Mouse (Mus musculus) intestine, postnatal 0 days (tissue): ENCODE measurements around the gene Zfp991. TPM values are rescaled to one million over a fixed set of nuclear protein-coding genes. Genes with fewer than 3 reads are reported as not detected.
"Not testable (repeated sequence)": the region's sequence is repeated elsewhere in the genome, so short reads cannot be mapped to it uniquely, and the experiment has no call there.

Experiments
- ATAC-seq: fragments of 200-750 bp; cut with Nextera tagmentation; 2 replicates; pipeline ENCODE4 v1.8.0; 2017; ENCODE audit warnings: mild to moderate bottlenecking, moderate TSS enrichment, moderate library complexity
- H3K27ac ChIP-seq: fragments of 300-500 bp; sonication (generic); 2 replicates; pipeline ENCODE4 v1.5.1; 2014; ENCODE audit warnings: mild to moderate bottlenecking, low read depth, low read length, moderate library complexity
- H3K27me3 ChIP-seq: fragments of 300-500 bp; sonication (generic); replicated peaks from 2 replicates; pipeline ENCODE4 v1.6.1; 2014; ENCODE audit warnings: low read length, mixed read lengths; ENCODE audit not compliant: control insufficient read depth, insufficient read depth
- H3K36me3 ChIP-seq: fragments of 300-500 bp; sonication (generic); 2 replicates; pipeline ENCODE4 v1.6.1; 2014; ENCODE audit warnings: mild to moderate bottlenecking, moderate library complexity; ENCODE audit not compliant: control insufficient read depth, insufficient read depth
- H3K4me1 ChIP-seq: fragments of 300-500 bp; sonication (generic); replicated peaks from 2 replicates; pipeline ENCODE4 v1.6.1; 2014; ENCODE audit warnings: antibody characterized with exemption, low read length, mixed read lengths; ENCODE audit not compliant: control insufficient read depth, insufficient read depth
- H3K4me2 ChIP-seq: fragments of 300-500 bp; sonication (generic); replicated peaks from 2 replicates; pipeline ENCODE4 v1.6.1; 2014; ENCODE audit warnings: low read depth, mild to moderate bottlenecking, moderate library complexity
- H3K4me3 ChIP-seq: fragments of 300-500 bp; sonication (generic); 2 replicates; pipeline ENCODE4 v1.5.1; 2014; ENCODE audit warnings: low read depth, low read length
- H3K9ac ChIP-seq: fragments of 300-500 bp; sonication (generic); 2 replicates; pipeline ENCODE4 v1.6.1; 2014; ENCODE audit warnings: mild to moderate bottlenecking, low read depth, low read length
- H3K9me3 ChIP-seq: fragments of 300-500 bp; sonication (generic); 2 replicates; pipeline ENCODE4 v1.6.1; 2016; ENCODE audit warnings: mixed run types; ENCODE audit not compliant: control insufficient read depth
- WGBS: fragments of 180-500 bp; shearing (Covaris S2); extraction: QIAGEN DNeasy Blood & Tissue Kit; methylation state at CpG from one replicate; pipeline ENCODE4 v1.1.7; 2014; 5-methylcytosine and 5-hydroxymethylcytosine counted together
- polyA plus RNA-seq: library from polyadenylated mRNA; unstranded; fragments of >200 nt; fragmentation: Nextera tagmentation; extraction: Ambion mirVana; gene quantifications from 2 replicates; pipeline ENCODE4 v1.2.1, GENCODE M21; 2015

Gene Zfp991
- polyA plus RNA-seq, 1 experiment from 2014 or later, result 9.1 TPM

DNA sequence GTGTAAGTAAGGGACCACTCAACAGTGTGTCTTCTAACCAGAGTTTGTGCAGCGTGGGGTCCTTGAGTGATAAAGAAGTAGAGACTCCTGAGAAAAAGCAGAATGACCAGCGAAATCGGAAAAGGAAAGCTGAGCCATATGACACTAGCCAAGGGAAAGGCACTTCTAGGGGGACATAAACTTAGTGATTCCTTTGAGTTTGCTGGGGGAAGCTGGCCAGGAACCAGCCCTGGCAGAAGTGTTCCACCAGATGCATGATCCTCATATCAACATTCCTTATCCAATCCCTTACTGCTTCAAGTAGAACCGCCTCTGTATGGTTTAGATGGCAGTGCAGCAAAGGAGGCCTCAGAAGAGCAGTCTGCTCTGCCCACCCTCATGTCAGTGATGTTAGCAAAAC lies 6.5 kb upstream of the Zfp991 start:
- not testable (repeated sequence) for H3K27me3 ChIP-seq

DNA sequence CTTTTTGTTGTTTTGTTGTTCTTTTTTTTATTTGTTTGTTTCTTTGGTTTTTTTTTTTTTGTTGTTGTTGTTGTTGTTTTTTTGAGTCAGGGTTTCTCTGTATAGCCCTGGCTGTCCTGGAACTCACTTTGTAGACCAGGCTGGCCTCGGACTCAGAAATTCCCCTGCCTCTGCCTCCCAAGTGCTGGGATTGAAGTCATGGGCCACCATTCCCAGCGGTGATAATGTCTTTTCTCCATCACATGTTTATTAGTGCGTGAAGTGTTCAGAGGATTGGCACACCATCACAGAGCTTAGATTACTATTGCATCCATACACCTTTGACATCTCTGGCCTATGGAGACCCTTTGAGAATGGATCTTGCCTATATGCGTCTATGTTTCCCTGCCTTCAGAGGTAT lies 6.0 kb upstream of the Zfp991 start:
- not testable (repeated sequence) for H3K36me3 ChIP-seq, H3K4me3 ChIP-seq, H3K4me1 ChIP-seq, H3K27me3 ChIP-seq, H3K4me2 ChIP-seq, H3K9ac ChIP-seq, ATAC-seq, H3K27ac ChIP-seq, H3K9me3 ChIP-seq
- 89% methylated on average over 4 of the region's 4 CpGs for WGBS

More for the DNA sequence above, 6.5 kb upstream of the Zfp991 start:
- not testable (repeated sequence) for H3K9me3 ChIP-seq, H3K27ac ChIP-seq, H3K36me3 ChIP-seq, H3K9ac ChIP-seq, ATAC-seq, H3K4me1 ChIP-seq
- WGBS, result 31% methylated on average over 4 of the region's 4 CpGs
- Histone ChIP-seq H3K4me2 (peak overlapping the region; percentile 75), H3K4me3 (peak overlapping the region; percentile 53)

DNA sequence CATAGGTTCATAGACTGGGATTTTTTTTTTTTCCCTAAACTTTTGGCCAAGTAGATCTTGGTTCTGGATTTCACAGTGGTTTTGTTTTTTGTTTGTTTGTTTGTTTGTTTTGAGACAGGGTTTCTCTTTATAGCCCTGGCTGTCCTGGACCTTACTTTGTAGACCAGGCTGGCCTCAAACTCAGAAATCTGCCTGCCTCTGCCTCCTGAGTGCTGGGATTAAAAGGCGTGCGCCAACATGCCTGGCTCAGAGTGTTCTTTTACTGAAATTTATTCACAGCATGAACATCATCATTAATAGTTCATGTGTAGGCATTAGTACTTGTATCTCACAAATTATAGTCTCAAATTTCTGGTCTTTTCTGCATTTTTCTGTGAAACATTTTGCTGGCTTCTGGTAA lies 5.4 kb upstream of the Zfp991 start:
- not testable (repeated sequence) for H3K4me3 ChIP-seq, H3K27me3 ChIP-seq, H3K27ac ChIP-seq, ATAC-seq, H3K4me1 ChIP-seq, H3K9me3 ChIP-seq, H3K4me2 ChIP-seq, H3K36me3 ChIP-seq, H3K9ac ChIP-seq
- 75% methylated on average over 2 of the region's 2 CpGs for WGBS

DNA sequence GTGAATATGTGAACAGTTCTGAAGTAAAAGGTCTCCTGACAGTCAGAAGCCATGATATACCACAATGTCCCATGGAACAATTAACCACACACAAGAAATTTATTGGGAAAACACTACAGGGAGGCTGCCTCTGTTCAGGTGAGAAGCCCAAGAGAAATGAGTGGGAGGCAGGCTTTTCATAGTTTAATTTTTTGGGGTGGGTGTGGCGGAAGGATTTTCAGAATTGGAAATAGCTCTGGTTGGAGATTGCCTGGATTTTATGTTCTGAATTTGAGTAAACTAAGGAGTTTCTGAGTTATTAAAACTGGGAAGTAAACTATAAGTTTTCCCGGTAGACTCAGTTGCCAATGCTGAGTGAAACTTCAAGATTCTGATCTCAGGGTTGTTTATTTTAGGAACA lies 4.7 kb upstream of the Zfp991 start:
- not testable (repeated sequence) for ATAC-seq, H3K9ac ChIP-seq, H3K4me2 ChIP-seq, H3K27ac ChIP-seq, H3K36me3 ChIP-seq, H3K27me3 ChIP-seq, H3K4me3 ChIP-seq, H3K4me1 ChIP-seq, H3K9me3 ChIP-seq
- 82% methylated on average over 2 of the region's 2 CpGs for WGBS

DNA sequence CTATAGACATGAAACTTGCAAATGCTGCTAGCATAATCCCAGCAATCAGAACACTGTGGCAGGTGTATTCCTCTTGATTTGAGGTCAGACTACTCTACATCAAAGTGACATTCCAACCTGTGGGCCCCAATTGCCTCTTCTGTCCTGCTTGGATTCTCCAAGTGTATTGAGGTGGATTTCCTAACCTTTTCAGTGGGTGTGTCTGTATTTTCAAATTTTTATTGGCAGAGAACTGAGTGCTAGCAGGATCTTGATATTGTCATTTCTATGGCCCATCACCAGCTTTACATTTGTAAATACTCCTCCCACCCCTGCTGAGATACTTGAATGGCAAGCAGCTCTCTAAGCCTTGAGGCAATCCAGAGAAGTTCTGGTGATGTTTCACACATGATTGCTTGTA lies 3.7 kb upstream of the Zfp991 start:
- not testable (repeated sequence) for H3K4me2 ChIP-seq, H3K27ac ChIP-seq, H3K36me3 ChIP-seq, H3K27me3 ChIP-seq, H3K4me3 ChIP-seq, ATAC-seq, H3K9ac ChIP-seq, H3K9me3 ChIP-seq, H3K4me1 ChIP-seq

DNA sequence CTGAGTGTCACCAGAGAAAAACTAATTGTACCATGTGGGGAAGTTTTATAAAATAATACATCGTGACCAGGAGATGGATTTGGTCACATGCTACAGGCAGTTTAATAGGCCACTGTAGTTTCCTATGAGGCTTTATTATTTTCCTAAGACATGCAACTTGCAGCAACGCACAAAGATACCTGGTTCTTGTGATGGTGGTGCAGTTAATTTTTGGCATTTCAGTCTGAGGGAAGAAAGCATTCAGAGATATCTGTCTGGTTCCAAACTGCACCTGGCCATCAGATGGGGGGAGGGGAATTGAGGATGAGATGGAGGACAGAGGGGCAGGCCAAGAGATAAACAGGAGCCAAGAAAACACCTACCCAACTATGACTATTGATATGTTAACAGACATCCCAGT lies 1.8 kb downstream of the Zfp991 start:
- not testable (repeated sequence) for H3K9ac ChIP-seq, H3K9me3 ChIP-seq, H3K36me3 ChIP-seq, H3K4me3 ChIP-seq, H3K4me2 ChIP-seq, ATAC-seq, H3K27me3 ChIP-seq, H3K27ac ChIP-seq, H3K4me1 ChIP-seq
- WGBS, result 51% methylated on average over 2 of the region's 2 CpGs

DNA sequence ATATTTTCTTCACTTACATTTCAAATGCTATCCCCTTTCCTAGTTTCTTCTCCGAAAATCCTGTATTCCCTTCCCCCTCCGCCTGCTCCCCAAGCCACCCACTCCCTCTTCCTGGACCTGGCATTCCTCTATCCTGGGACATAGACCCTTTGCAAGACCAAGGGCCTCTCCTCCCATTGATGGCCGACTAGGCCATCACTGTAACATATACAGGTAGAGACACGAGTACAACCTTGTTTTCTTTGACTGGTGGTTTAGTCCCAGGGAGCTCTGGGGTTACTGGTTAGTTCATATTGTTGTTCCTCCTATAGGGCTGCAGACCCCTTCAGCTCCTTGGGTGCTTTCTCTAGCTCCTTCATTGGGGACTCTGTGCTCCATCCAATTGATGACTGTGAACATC lies 9.9 kb downstream of the Zfp991 start:
- not testable (repeated sequence) for H3K27me3 ChIP-seq, H3K4me2 ChIP-seq, H3K36me3 ChIP-seq, H3K4me1 ChIP-seq, H3K27ac ChIP-seq, H3K4me3 ChIP-seq, H3K9me3 ChIP-seq, H3K9ac ChIP-seq
- WGBS, result 76% methylated on average over 4 of the region's 4 CpGs
- ATAC-seq, result 0 out of 2 replicates have a peak, but pooled peaks have one; percentile 41

DNA sequence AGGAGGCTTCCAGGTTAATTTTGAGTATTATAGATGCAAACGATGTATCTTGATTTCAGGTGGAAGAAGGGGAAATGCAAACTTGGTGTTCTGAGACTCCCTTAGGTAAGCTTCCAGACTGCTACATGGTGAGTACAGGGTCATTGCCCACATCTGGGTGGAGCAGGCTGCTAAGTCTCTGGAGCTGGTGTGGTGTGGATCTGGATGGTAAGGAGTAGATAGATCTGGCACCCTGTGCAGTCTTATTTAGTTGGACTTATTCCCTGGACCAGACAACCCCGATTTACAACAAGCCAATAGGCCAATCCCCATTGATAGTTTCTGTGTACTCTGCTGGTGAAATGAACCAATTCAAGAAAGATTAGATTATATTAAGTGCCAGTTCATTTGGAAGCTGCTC lies 33.4 kb downstream of the Zfp991 start:
- 88% methylated on average over 2 of the region's 2 CpGs for WGBS
- not testable (repeated sequence) for H3K9ac ChIP-seq, H3K36me3 ChIP-seq, H3K4me2 ChIP-seq, H3K9me3 ChIP-seq, ATAC-seq, H3K4me1 ChIP-seq, H3K4me3 ChIP-seq, H3K27ac ChIP-seq, H3K27me3 ChIP-seq

DNA sequence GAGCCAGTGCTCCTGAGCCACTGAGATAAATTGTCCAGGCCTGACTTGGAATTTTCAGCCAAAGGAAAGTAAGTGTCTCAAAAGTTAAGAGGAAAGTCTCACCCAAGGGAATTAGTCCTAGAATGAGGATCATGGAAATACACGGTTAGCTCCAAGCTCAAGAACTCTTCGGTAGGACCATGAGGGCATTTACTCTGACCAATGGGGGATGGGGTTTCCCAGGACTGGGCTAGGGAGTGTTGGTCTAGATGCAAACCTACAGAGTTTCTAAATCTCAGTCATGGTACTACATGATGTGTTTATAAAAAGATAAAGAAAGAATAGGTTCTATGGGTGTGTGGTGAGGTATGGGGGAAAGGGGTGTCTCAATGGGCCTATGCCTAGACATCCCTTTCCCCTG lies 38.7 kb downstream of the Zfp991 start:
- H3K4me2 ChIP-seq, H3K27ac ChIP-seq, H3K9ac ChIP-seq, H3K36me3 ChIP-seq, H3K9me3 ChIP-seq, H3K4me1 ChIP-seq, H3K4me3 ChIP-seq, H3K27me3 ChIP-seq, ATAC-seq: not testable (repeated sequence)
- WGBS, result 96% methylated on average over 2 of the region's 2 CpGs

DNA sequence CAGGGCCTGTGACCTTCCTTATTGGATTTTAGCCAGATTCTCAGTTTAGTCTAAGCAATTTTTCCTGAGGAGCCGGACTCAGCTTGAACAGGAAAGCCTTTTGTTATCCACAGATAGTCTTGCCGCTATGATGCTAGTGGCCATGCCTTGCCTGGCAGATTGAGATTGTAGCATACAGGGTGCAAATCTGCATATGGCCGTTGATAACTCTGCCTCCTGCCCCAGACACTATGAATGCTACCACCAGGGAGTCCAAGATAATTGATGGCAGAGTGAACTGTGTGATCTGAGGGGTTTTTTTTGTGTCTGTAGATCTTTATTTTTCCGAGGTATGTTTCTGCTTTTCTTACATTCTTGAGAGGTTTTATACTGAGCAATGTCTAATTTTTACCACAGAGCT lies 39.7 kb downstream of the Zfp991 start:
- H3K4me1 ChIP-seq, H3K27me3 ChIP-seq, H3K9ac ChIP-seq, H3K4me2 ChIP-seq, H3K27ac ChIP-seq, H3K4me3 ChIP-seq, H3K36me3 ChIP-seq, H3K9me3 ChIP-seq: not testable (repeated sequence)
- 0 out of 2 replicates have a peak, but pooled peaks have one; percentile 28 for ATAC-seq
- WGBS, result no CpG with 5 or more reads among the region's 4 CpGs
